Mouse (Mus musculus): ENCODE data around the gene Fblim1.

The Fblim1 gene

DNA sequence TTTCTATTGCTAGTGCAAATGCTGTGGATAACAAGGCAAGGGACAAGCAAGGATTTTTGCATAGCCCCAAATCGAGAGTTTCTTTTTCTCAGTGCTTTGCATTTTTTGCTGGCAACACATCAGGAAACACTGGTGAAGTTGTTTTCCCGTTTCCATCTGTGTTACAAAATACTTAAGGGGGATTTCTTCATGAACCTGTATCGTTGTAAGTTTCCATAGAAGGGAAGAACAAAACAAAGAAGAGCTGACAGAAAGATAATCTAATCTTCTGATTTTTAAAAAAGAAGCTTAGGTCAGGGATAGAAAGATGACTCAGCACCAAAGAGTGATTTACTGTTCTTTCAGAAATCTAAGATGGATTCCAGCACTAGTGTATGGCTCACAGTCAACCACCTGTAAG is 65.1 kb downstream of the Fblim1 start:
- DNase-seq (ENCODE audit: extremely low read depth, low read depth) = no peak

DNA sequence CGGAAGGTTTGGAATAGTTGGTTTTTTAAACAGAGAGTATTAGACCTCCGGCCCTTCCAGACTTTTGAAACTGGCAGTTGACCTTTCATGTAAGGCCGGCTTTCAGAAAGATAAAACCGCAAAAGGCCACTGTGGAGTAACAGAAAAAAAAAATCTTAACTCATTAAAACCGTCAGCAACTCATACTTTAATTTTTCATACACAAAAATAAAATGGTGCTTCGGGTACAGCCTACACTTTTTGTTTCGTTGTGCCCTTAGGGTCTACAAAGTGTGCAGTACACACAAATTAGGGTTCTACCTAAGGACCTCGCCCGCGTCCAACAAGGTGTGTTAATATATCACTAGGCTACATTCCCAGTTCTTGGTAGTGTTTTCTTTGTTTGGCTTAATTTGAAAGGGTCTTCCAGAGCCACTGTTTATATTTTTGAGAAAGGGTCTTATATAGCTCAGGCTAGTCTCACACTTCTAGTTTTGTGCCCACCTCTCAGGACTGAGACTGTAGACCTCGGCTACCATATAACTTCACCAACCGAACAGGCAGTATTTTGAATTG is 66.6 kb downstream of the Fblim1 start:
- no peak for DNase-seq (ENCODE audit: extremely low read depth, low read depth)

DNA sequence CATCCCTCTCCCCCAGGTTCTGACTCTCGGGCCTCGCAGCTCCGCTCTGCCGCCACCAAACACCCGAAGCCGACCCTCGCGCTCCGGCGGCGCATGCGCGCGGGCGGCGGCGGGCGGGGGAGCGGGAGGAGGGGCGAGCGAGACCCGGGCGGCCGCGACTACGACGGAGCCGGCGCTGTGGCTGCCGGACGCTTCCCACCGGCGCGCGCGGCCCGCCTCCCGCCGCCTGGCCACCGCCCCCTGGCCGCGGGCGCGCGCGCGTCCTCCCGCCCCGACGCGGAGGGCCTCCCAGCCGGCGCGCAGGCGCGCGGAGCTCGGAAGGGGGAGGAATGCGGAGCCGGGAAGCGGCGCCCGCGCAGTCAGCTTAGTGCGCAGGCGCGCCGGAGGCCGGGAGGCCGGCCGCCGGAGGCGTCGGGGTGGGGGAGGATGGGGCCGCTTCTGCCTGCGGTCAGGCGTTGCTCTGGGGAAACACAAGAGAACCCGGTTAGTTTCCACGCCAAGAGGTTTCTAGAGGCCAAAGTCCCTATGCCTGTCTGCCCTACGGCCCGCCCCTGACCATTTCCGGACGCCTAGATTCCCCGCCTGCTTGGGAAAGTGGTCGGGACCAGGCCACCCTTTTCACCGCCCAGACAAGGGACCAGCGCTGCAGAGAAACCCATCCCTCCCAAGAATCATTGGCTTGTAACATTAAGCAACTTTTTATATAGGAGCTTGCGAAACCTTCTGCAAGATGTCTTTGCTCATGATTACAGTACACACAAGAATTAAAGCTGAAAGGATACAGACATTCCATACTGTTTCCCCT is 67.3 kb downstream of the Fblim1 start, which contains the start of gene Spen:
Gene Spen, minus strand, starts transcription at position 190 of the 805 bp plus-strand sequence.
- DNase-seq (ENCODE audit: extremely low read depth, low read depth) = peak; percentile 59

DNA sequence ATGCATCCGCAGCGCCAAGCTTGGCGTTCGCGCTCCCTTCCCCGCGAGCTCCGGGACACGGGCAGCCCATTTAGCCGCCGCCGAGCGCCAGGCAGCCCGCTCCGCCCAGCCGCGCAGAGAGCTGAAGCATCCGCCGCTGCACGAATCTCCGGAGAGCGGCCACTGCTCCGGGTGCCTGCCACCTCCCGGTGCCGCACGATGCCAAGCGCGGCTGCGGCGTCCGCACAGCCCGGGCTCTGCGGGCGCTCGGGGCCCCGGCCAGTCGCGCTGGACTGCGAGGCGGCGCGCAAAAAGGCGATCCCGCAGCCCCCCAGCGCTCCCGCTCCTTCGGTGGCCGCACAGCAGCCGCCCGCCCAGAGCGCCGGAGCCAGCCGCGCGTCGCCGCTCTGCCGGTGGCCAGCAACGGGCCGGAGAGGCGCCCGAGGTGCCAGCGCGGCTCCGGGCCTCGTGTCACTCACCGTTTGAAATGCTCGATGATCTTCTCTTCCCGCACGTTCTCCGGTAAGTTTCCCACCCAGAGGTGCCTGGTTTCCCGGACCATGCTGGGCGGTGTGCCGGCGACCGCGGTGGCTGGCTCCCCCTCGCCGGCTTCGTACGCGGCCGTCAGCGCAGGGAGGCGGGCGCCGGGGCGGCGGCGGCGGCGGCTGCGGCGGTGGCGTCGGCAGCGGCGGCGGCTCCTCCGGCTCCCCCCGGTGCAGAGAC is 68.0 kb downstream of the Fblim1 start:
- DNase-seq (ENCODE audit: extremely low read depth, low read depth) = no peak

DNA sequence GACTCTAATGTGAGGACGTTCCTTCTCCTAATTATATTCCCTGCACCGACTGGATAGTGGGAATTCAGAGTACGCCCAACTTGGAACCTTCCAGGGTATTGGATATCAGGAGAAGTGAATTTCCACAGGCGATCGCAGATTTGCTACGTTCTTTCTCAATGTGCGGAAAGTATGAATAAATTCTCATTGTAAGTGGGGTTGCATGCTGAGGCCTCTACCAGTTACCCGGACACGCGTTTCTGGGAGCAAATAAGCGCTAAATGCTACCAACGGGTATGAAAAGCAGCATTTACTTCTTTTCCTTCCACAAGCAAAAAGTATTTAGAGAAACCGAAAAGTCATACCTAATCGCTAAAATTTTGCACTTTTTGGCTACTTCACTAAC is 68.7 kb downstream of the Fblim1 start:
- DNase-seq (ENCODE audit: extremely low read depth, low read depth) = no peak

DNA sequence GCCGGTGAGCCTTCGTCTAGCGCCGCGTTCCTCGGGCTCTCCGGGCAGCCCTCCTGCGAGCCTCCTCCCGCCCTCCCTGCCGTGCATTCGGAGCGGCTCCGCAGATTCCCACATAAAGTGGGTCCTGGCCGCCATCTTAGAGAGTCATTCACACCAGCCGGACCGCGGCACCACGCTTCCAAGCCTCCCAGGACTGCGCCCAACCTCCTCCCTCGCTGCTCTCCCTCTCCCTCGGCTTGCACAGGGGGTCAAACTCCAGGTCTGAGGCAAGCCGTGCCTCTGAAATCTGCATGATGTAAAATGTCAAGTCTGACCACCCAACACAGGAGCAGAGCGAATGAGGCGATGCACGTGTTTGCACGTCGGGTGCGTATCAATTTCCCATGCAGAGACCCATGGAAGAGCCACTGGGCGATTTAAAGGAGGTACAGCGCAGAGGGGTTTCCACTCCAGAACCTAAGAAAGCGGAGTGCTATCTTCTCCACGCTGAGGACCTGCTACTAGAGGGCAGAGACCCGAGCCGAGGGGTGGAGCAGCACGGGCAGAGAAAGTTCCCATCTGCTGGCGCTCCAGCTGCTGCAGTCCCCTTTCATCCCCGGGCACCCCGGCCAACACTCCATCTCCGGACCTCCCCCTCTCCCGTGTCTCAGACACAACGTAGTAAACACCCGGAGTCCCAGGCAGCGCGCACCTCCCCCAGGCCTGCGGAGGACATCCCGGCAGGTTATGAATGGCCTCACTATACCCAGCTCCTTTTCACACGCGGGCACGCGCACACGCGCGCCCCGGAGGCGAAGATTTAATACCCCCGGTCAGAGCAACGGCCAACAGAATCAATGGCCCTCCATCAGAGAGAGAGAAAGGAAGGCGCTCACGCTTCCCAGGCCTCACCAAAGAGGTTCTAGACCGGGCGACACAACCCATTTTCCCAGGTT is 69.3 kb downstream of the Fblim1 start:
- no peak for DNase-seq (ENCODE audit: extremely low read depth, low read depth)

DNA sequence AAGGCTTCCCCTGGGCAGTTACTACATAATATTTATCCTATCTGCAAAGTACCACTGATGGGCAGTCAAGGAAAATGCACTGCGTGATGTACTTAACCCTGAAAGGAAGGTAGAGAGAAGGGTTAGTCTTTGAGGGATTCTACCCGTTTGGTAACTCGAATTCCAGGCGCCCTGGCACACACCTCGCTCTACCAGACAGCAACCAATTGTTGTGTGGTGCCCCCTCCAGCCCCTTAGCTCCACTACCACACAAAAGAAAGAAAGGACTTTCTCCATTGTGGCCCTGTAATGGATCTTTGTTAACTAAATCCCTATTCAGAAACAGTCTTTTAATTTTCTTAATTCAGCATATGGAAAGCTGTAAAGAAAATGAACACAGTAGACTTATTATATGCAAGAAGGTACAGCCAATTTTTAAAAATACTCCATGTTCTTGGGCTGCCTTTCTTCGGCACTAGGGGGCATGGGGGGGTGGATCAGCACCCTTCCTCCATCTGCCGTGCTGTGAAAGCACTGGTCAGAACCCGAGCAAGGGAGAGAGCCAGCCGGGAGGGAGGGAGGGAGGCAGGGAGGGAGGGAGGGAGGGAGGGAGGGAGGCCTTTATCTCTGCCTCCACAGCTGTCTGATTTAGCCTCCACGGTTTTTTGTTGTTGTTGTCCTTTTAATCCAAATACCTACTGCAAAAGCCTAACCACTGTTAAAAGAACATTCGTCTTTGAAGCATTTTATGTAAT is 70.8 kb downstream of the Fblim1 start:
- DNase-seq (ENCODE audit: extremely low read depth, low read depth) = no peak

DNA sequence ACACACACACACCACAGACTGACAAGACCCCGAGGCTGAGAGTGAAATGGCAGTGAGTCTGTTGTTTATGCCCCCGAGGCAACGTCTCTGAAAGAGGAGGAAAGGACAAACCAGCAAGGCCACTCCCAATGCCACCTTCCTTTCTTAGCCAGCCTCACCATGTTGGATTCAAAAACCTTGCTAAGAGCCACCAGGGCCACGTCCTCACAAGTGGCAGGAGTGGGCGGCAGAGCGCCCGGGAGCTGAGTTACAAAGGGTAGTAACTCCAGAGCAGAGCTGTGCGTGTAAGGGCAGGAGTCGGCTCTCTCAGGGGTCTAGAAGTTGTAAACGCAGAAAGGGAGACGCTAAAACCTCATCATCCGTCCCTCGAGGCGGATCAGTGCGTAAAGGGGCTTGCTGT is 74.9 kb downstream of the Fblim1 start:
- no peak for DNase-seq (ENCODE audit: extremely low read depth, low read depth)

DNA sequence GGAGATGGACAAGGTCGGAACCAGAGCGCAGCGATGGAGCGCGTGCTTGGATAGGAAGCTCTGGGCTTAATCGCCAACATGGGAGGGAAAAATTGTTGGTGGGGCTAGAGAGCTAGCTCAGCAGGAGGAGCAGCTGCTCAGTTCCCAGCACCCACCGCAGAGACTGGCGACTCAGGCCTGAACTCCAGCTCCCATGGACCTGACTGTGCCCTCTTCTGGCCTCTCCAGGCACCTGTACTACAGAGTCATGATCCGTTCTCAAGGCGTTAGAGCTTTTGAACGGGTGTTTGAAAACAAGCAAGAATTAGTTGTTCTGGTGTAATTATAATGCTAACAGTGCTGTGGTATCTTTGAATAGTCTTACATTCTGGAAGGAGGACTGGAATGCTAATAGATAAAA is 77.0 kb downstream of the Fblim1 start:
- no peak for DNase-seq (ENCODE audit: extremely low read depth, low read depth)

DNA sequence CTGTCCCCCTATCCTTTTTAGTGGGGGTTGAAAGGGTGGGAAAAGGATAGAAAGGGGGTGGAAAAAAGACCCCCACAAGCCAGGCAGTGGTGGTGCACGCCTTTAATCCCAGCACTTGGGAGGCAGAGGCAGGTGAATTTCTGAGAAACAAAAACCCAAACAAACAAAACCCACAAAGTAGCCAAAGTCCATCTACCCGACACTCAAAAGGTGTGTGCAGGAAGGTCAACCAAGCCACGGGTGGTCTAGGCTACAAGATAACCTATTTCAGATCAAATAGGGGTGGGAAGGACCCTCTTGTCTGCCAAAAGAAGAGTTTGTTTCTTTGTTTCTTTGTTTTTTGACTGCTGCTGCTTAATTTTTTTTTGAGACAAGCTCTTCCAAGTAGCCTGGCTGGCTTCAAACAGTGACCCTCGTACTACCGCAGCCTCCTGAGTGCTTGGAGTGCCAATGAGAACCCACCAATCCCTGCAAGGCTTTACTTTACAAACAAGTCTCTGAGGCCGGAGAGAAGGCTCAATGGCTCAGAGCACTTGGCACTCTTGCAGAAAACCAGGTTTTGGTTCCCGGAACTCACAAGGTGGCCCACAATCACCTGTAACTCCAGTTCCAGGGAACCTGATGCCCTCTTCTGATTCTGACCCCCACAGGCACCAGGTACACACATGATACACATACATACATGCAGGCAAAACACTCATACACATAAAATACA is 78.8 kb downstream of the Fblim1 start:
- DNase-seq (ENCODE audit: extremely low read depth, low read depth) = no peak
